Mouse (Mus musculus): Measurements from ENCODE around the gene Gm21858.
"Not testable (repeated sequence)": the region's sequence is repeated elsewhere in the genome, so short reads cannot be mapped to it uniquely, and the experiment has no call there.

The Gm21858 gene

GRCm38 (mm10) chrY:55731456-55731855 is at the start of gene Gm21858:
Gm21858 (plus strand) TSS chrY:55731756.
- DNase-seq = not testable (repeated sequence)

Data from kidney, adult 18-20 months (tissue).